Mouse (Mus musculus) liver, embryonic 14.5 days (tissue): Measurements from ENCODE around the gene Hsp90ab1.

ENCODE experiments used
- CTCF ChIP-seq: IDR thresholded peaks from 2 replicates; pipeline ENCODE4 v1.5.1; 2016; ENCODE audit warnings: antibody characterized with exemption, low read depth, control low read depth
- EP300 ChIP-seq: IDR thresholded peaks from 2 replicates; pipeline ENCODE4 v1.6.1; 2016; ENCODE audit warnings: antibody characterized with exemption, low read depth

DNA sequence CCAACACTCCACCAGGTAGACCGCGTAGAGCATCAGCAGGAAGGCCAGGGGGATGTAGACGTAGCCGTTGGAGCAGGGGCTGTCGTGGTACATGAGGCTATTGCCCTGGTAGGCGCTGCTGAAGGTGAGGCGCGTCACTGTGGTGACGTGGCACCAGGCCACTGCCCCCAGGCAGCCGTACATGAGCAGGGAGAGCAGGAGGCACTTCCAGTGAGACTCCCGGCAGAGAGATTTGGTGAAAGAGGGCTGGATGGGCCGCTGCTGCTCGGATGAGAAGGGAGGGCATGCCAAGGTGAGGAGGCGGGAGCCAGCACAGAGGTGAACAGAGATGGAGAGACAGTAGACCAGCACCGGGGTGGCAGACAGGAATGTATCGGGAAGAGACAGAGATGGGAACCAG is 26.1 kb downstream of the Hsp90ab1 start:
- TF ChIP-seq CTCF: no peak
- no peak for TF ChIP-seq EP300
